In the genomic region with DNA sequence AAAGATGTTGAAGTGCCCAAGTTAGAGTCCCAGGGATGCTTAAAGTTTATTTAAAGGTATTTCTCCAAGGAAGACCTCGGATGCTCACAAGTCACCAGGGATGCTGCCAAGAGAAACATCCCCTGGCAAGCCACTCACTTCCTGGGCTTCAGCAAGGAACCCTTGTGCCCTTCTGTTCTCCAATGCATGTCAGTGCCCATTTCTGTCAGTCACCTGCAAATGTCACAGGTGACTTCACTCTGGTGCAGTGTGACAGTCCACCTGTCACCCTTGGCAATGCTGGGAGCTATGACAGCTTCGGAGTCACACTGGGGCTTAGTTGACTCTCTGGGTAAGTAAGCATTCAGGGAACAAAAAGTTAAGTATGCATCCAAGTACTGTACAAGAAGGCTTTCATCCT, we compare ENCODE assay signal across 9 mouse cellular contexts. TPM values are rescaled to one million over a fixed set of nuclear protein-coding genes. Genes with fewer than 3 reads are reported as not detected.
"Had no signal": no experiment of that assay in that cellular context is flagged by ENCODE, and none has a peak within 500 bp of the region (broad histone marks: within the 10 kb centered on the region; RNA-seq: fewer than 3 reads in every experiment).

No protein-coding gene starts in this region.

- H3K9me3 ChIP-seq: limb, embryonic 15.5 days; liver, embryonic 12.5 days; midbrain, embryonic 12.5 days; neural tube, embryonic 15.5 days had no signal

- H3K27me3 ChIP-seq: liver, embryonic 12.5 days; neural tube, embryonic 15.5 days had no signal

- H3K36me3 ChIP-seq: limb, embryonic 15.5 days; liver, embryonic 12.5 days; midbrain, embryonic 12.5 days; neural tube, embryonic 15.5 days had no signal

- ATAC-seq: liver, embryonic 12.5 days had no signal

- H3K27ac ChIP-seq: kidney, postnatal 0 days; limb, embryonic 15.5 days; liver, embryonic 12.5 days; midbrain, embryonic 12.5 days; neural tube, embryonic 15.5 days; stomach, postnatal 0 days had no signal

- H3K4me2 ChIP-seq: limb, embryonic 15.5 days; liver, embryonic 12.5 days; lung, embryonic 14.5 days; midbrain, embryonic 12.5 days; neural tube, embryonic 15.5 days had no signal

- H3K4me1 ChIP-seq: limb, embryonic 15.5 days; liver, embryonic 12.5 days had no signal

- H3K4me3 ChIP-seq: limb, embryonic 15.5 days; liver, embryonic 12.5 days; midbrain, embryonic 12.5 days; myocyte; neural tube, embryonic 15.5 days had no signal

- H3K9ac ChIP-seq: limb, embryonic 15.5 days; liver, embryonic 12.5 days; lung, embryonic 14.5 days; midbrain, embryonic 12.5 days; neural tube, embryonic 15.5 days had no signal

RNA-seq across cellular contexts. Expression of a gene that starts 12.4 kb away (rescaled TPM):
- total RNA-seq: megakaryocyte, adult 5-6 weeks had no signal
